Mouse (Mus musculus) stomach, embryonic 14.5 days (tissue): ENCODE data around the gene Slamf6. TPM values are rescaled to one million over a fixed set of nuclear protein-coding genes. Genes with fewer than 3 reads are reported as not detected.

Source experiments
- ATAC-seq: fragments of 200-750 bp; cut with Nextera tagmentation; 2 replicates; pipeline ENCODE4 v1.8.0; 2017; ENCODE audit warnings: low read depth, moderate TSS enrichment; ENCODE audit not compliant: insufficient number of reproducible peaks, insufficient read depth, low FRiP score
- H3K27ac ChIP-seq: fragments of 300-500 bp; sonication (generic); 2 replicates; pipeline ENCODE4 v1.5.1; 2014; ENCODE audit warnings: mild to moderate bottlenecking, low read length, moderate library complexity, mixed read lengths
- H3K27me3 ChIP-seq: fragments of 300-500 bp; sonication (generic); 2 replicates; pipeline ENCODE4 v1.6.1; 2014; ENCODE audit warnings: low read length, control low read depth, mixed read lengths; ENCODE audit not compliant: control insufficient read depth, insufficient read depth
- H3K36me3 ChIP-seq: fragments of 300-500 bp; sonication (generic); 2 replicates; pipeline ENCODE4 v1.6.1; 2014; ENCODE audit warnings: mild to moderate bottlenecking, control low read depth, low read length, moderate library complexity, mixed read lengths; ENCODE audit not compliant: control insufficient read depth, insufficient read depth
- H3K4me1 ChIP-seq: fragments of 300-500 bp; sonication (generic); 2 replicates; pipeline ENCODE4 v1.6.1; 2014; ENCODE audit warnings: low read length, control low read depth, mixed read lengths; ENCODE audit not compliant: control insufficient read depth, insufficient read depth
- H3K4me2 ChIP-seq: fragments of 300-500 bp; sonication (generic); replicated peaks from 2 replicates; pipeline ENCODE4 v1.6.1; 2014; ENCODE audit warnings: low read depth, low read length, control low read depth
- H3K4me3 ChIP-seq: fragments of 300-500 bp; sonication (generic); 2 replicates; pipeline ENCODE4 v1.5.1; 2014; ENCODE audit warnings: low read depth, low read length, control low read depth
- H3K9ac ChIP-seq: fragments of 300-500 bp; sonication (generic); replicated peaks from 2 replicates; pipeline ENCODE4 v1.6.1; 2014; ENCODE audit warnings: low read depth, mild to moderate bottlenecking, control low read depth, low read length, moderate library complexity, mixed read lengths
- H3K9me3 ChIP-seq: fragments of 300-500 bp; sonication (generic); 2 replicates; pipeline ENCODE4 v1.6.1; 2016; ENCODE audit warnings: low read depth, low read length, control low read depth; ENCODE audit not compliant: control insufficient read depth
- WGBS: fragments of 180-500 bp; shearing (Covaris S2); extraction: QIAGEN DNeasy Blood & Tissue Kit; methylation state at CpG from one replicate; pipeline ENCODE4 v1.1.7; 2014; 5-methylcytosine and 5-hydroxymethylcytosine counted together
- polyA plus RNA-seq: library from polyadenylated mRNA; unstranded; fragments of >200 nt; fragmentation: Nextera tagmentation; extraction: Ambion mirVana; gene quantifications from 2 replicates; pipeline ENCODE4 v1.2.1, GENCODE M21; 2014

Slamf6 gene
- polyA plus RNA-seq, 1 experiment from 2014 or later: not detected

DNA sequence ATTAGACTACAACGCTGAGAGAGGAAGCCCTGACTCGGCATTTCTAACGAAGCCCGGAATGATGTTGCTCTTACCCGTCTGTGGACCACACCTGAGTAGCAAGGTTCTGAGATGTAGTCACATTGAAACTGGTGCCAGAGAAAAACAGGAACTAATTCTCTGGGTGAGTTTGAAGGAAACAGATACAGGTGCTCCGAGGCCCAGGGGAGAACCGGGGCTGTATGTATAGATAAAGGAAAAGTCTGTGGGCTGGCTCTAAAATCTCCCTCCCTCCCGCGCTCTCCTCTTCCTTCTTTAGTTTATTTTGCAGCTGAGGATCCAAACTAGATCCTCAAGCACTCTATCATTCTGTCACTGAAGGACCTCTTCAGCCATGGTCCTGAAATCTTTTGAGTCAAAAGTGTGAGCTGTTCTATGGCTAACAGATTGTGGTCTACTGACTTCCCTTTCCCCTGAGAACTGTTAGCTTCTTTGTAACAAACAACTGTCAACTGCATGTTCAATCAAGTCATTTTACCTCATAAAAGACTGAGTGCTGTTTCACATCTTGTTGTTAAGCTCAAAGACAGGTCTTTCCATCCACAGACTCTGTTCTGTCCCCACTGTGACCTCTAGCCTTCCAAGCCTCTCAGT is 3.8 kb downstream of the Slamf6 start:
- H3K27me3 ChIP-seq: no peaks in the 10 kb centered on the region
- H3K4me2 ChIP-seq: no peak overlapping the region
- ATAC-seq: no peak
- H3K9ac ChIP-seq: no peak overlapping the region
- H3K4me1 ChIP-seq: no peaks in the 10 kb centered on the region
- no peak overlapping the region for H3K4me3 ChIP-seq
- H3K36me3 ChIP-seq: no peaks in the 10 kb centered on the region
- WGBS: 65% methylated on average over 9 of the region's 9 CpGs
- H3K9me3 ChIP-seq: no peaks in the 10 kb centered on the region
- no peak overlapping the region for H3K27ac ChIP-seq

DNA sequence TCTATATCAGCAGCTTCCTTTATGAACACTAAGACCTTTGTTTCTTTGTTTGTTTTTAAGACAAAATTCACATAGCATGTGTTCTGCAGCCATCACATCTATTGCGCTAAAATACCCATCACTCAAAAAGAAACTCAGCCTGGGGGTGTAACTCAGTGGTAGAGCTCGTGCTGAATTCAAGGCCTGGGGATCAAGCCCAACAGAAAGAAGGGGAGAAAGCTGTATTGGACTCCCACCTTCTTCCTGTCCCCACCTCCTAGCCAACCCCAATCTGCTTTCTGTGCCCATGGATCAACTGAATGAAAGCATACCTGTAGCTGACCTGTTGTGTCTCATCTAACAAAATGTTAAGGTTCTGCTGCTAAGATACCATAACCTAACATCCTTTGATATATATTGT is 4.3 kb downstream of the Slamf6 start:
- Histone ChIP-seq H3K4me2 (no peak overlapping the region), H3K4me1 (no peaks in the 10 kb centered on the region), H3K9ac (no peak overlapping the region), H3K36me3 (no peaks in the 10 kb centered on the region), H3K4me3 (no peak overlapping the region), H3K9me3 (no peaks in the 10 kb centered on the region), H3K27me3 (no peaks in the 10 kb centered on the region), H3K27ac (no peak overlapping the region)
- 68% methylated on average over 2 of the region's 2 CpGs for whole genome bisulfite sequencing
- no peak for ATAC-seq

DNA sequence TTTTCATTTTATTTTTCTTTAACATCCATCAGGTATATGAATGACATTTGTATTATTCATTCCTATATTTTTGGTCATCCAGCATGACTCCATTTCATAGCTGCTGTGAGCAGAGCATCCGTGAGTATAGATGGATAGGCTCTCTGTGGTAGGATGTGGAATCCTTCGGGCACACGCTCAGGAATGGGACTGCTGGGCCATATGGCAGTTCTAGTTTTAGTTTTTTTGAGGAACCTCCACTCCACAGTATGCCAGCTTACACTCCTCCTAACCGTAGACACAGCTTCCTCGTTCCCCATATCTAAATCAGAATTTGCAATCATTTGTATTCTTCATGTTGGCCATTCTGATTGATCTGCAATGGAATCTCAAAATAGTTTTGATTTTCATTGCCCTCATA is 5.5 kb downstream of the Slamf6 start:
- Histone ChIP-seq H3K27ac (no peak overlapping the region), H3K9ac (no peak overlapping the region), H3K4me1 (no peaks in the 10 kb centered on the region), H3K9me3 (no peaks in the 10 kb centered on the region), H3K27me3 (no peaks in the 10 kb centered on the region), H3K4me3 (no peak overlapping the region), H3K4me2 (no peak overlapping the region), H3K36me3 (no peaks in the 10 kb centered on the region)
- 91% methylated on average over 5 of the region's 5 CpGs for WGBS
- no peak for ATAC-seq

DNA sequence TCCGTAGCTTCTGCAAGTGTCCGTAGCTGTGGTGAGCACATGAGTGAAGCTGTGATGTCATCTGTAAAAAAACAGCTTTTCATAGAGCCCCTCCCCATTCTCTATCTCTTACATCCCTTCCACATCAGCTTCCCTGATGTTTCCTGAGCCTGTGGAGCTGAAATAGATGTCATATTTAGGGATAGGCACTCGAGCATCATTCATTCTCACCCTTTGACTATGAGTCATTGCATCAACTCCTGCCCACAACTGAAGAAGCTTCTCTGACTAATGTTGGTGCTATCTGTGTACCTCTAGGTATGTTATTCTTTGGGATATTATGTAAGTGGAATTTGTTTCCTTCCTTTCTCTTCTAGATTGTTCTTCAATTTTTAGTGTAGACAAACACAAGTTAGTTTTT is 7.6 kb downstream of the Slamf6 start:
- no peaks in the 10 kb centered on the region for H3K9me3 ChIP-seq
- H3K27me3 ChIP-seq: no peaks in the 10 kb centered on the region
- 67% methylated on average over 3 of the region's 3 CpGs for WGBS
- no peak overlapping the region for H3K4me3 ChIP-seq
- H3K4me2 ChIP-seq: no peak overlapping the region
- ATAC-seq: no peak
- H3K9ac ChIP-seq: no peak overlapping the region
- H3K36me3 ChIP-seq: no peaks in the 10 kb centered on the region
- no peaks in the 10 kb centered on the region for H3K4me1 ChIP-seq
- no peak overlapping the region for H3K27ac ChIP-seq

DNA sequence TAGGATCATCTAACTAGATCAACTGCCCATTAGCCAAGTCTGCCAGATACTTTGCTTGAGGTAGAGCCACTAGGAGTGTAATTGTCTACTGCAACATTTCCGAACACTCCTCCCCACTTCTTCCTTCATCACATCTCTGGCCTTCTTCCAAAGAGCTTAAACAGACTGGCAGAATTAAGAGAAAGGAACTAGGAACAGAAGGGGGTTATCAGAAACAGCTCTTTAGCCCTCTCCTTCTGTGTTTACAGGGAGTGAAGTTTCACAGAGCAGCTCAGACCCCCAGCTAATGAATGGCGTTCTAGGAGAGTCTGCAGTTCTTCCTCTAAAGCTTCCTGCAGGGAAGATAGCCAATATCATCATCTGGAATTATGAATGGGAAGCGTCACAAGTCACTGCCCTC is 16.5 kb downstream of the Slamf6 start:
- Histone ChIP-seq H3K4me3 (no peak overlapping the region), H3K4me1 (no peaks in the 10 kb centered on the region), H3K9ac (no peak overlapping the region), H3K4me2 (no peak overlapping the region), H3K27ac (no peak overlapping the region), H3K9me3 (no peaks in the 10 kb centered on the region), H3K36me3 (no peaks in the 10 kb centered on the region), H3K27me3 (no peaks in the 10 kb centered on the region)
- ATAC-seq: no peak
- 39% methylated on average over 3 of the region's 3 CpGs for WGBS

DNA sequence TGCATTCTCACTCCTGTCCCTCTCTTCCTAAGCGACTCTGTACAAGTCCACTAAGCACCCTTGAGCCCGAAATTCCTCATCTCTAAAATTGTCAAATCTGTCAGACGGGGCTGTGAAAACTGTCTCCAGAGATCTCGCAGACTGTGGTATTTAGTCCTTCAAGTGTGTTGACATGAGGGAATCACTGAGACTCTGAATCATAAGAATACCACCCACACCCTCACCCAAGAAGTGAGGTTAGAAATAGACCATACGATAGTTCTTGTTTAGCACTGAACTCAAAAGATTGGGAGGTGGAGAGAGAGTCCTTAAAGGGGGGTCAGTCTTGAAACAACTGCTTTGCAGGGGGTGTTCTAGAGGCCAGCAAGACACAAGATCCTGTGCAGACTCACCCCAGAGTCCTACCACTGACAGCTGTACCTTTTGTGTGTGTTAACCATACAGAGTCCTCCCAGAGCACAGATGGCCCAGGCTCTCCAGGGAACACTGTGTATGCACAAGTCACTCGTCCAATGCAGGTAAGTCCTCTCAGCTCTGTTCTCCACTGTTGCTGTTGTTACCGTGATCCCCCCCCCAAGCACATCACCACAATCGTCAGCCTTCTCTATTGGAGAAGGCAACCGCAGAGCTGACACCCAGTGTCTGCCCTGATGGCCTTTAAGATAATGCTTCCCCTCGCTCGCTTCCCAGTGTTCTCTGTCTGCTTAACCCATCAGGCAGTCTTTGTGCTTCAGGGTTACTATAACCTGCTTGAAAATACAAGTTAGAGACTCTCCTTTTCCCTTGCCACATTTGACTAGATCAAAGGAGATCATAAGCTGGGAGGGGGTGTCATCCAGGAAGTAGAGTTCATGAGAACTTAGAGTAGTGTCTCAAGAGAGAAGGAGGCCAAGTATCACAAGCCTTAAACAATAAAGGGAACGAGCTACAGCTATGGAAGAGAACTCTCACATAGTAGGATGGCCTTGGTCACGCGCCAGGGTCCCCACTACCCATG is 21.9 kb downstream of the Slamf6 start:
- no peaks in the 10 kb centered on the region for H3K36me3 ChIP-seq
- no peak overlapping the region for H3K27ac ChIP-seq
- H3K4me1 ChIP-seq: no peaks in the 10 kb centered on the region
- WGBS: 73% methylated on average over 14 of the region's 14 CpGs
- no peak overlapping the region for H3K4me2 ChIP-seq
- no peaks in the 10 kb centered on the region for H3K27me3 ChIP-seq
- H3K9ac ChIP-seq: no peak overlapping the region
- H3K4me3 ChIP-seq: no peak overlapping the region
- no peaks in the 10 kb centered on the region for H3K9me3 ChIP-seq
- ATAC-seq: no peak

DNA sequence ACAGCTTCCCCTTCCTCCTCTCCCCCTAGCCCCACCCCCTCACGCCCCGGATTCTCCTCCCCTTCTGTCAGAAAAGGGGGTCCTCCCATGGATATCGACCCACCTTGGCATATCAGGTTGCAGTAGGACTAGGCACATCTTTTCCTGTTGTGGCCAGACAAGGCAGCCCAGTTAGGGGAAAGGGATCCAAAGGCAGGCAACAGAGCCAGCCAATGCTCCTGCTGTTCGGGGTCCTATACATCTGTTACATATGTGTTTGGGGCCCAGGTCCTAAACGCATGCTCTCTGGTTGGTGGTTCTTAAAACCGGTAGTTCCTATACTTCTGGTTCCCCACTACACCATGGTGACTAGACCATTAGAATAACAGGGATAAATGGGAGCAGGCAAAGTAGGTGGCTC is 23.3 kb downstream of the Slamf6 start:
- ATAC-seq: no peak
- WGBS: 70% methylated on average over 6 of the region's 6 CpGs
- no peak overlapping the region for H3K4me2 ChIP-seq
- H3K27ac ChIP-seq: no peak overlapping the region
- no peaks in the 10 kb centered on the region for H3K4me1 ChIP-seq
- H3K4me3 ChIP-seq: no peak overlapping the region
- no peaks in the 10 kb centered on the region for H3K9me3 ChIP-seq
- no peaks in the 10 kb centered on the region for H3K27me3 ChIP-seq
- no peaks in the 10 kb centered on the region for H3K36me3 ChIP-seq
- no peak overlapping the region for H3K9ac ChIP-seq

DNA sequence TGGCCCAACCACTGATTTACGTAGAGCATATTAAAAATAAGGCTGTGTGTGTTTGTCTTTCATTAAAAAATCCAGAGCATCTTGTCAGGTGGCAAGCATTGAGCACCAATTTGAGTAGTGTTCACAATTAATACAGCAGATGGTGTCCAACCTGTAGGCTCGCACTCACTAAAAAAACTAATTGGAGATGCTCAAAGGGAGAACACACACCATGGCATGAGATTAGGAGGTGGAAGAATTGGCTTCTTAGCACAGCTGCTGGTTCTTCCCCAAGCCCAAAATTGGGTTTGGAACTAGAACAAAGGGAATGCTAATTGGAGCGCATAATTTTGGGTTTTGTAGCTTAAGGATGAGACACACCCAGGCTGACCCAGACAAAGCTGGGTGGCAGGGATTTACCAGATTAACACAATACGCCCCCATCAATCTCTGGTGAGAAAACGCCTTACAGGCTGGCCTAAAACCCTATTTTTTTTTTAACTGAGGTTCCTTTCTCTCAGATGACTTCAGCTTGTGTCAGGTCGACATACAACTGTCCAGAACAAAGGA is 29.2 kb downstream of the Slamf6 start:
- Histone ChIP-seq H3K4me1 (no peaks in the 10 kb centered on the region), H3K36me3 (no peaks in the 10 kb centered on the region), H3K9me3 (no peaks in the 10 kb centered on the region), H3K4me2 (no peak overlapping the region), H3K27me3 (no peaks in the 10 kb centered on the region), H3K9ac (no peak overlapping the region), H3K4me3 (no peak overlapping the region), H3K27ac (no peak overlapping the region)
- WGBS: 80% methylated on average over 6 of the region's 6 CpGs
- no peak for ATAC-seq
